Mouse (Mus musculus) lung, adult 2 months (tissue): Measurements from ENCODE around the gene Plrg1.

Experiments used
- CTCF ChIP-seq: fragments of 200-500 bp; IDR thresholded peaks from 2 replicates; pipeline ENCODE4 v1.5.1; 2011; ENCODE audit warnings: mild to moderate bottlenecking, low read length, control low read depth; ENCODE audit not compliant: insufficient read depth
- POLR2A ChIP-seq: fragments of 200-500 bp; IDR thresholded peaks from 2 replicates; pipeline ENCODE4 v1.6.1; 2011; ENCODE audit warnings: low read depth, mild to moderate bottlenecking, control low read depth, low read length, borderline replicate concordance; ENCODE audit errors: extremely low read depth

DNA sequence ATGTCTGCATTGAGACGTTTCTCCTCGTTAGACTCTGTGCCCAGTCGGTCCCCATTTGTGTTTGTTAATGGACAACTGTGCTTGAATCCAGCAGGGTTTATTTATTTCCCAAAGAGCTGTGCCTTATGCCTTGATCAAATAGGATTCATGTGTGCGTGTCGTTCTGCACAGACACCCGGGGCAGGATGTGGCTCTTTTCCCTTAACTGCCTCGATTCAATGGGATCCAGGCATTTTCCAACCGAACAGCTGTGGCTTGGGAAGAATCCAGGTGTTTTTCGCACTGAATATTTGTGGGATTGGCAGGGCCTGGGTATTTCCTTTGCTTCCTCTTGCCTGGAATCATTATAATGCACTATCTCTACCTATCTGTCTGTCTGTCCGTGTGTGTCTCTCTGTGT is 62.3 kb downstream of the Plrg1 start:
- no peak for TF ChIP-seq POLR2A
- TF ChIP-seq CTCF, result no peak
